Mouse (Mus musculus): Measurements from ENCODE around the gene Rsph14. TPM values are rescaled to one million over a fixed set of nuclear protein-coding genes. Genes with fewer than 3 reads are reported as not detected.

Gene Rsph14
- polyA plus RNA-seq (2017; shearing (Covaris generic)), result not detected

DNA sequence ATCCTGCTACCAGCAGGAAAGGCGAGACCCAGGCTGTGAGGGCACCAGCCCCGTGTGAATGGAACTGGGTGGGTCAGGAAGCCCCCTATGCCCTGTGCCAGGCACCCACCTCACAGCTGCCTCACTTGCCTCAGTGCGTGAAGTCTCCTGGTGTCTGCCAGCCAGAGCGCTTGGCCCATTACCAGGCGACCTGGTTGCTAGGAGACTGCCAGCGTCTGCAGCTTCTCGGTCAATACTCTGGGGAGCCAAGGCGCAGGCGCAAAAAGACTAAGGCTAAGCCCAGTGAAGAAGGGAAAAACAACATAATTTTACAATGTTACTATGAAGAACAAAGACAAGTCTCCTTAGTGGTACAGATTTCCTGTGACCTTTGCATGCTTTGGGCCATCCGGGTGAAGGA is at the start of gene Rsph14:
TSS of gene Rsph14 (minus strand) at position 192 of the 400 bp plus-strand sequence.

DNA sequence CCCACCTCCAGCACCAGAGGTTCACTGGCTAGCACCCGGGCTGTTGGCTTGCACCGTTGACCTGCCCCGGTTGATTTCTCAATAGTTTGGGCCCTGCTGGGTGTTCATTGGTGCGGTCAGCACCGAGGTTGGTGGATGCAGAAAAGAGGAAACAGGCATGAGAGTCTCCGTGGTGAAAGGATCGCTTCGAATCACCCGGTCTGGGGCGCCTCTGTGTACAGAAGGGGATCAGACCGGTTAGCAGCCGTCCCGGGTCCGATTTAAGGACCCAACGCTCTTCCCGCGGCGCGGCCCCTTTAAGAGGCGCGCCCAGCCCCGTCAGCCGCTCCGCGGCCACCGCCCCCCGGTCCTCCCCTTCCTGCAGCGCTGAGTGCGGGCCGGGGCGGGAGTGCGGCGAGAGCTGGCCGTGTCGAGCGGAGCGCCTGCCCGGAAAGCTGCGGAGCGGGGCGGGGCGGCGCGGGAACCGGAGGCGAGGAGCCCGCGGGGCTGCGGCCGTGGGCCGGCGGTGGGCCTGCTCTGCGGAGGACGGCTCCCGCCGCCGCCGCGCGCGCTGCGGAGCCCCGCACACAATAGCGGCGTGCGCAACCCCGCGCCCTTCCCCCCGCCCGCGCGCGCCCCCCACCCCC is 27.9 kb upstream of the Rsph14 start, which contains the start of gene Bcr:
TSS of gene Bcr (plus strand) at position 376 of the 626 bp plus-strand sequence.

GRCm38 (mm10) chr10:75036883-75037379 is 4.5 kb upstream of the Rsph14 start, which contains the start of gene Rab36:
Gene Rab36, plus strand, starts transcription at chr10:75037058.

DNA sequence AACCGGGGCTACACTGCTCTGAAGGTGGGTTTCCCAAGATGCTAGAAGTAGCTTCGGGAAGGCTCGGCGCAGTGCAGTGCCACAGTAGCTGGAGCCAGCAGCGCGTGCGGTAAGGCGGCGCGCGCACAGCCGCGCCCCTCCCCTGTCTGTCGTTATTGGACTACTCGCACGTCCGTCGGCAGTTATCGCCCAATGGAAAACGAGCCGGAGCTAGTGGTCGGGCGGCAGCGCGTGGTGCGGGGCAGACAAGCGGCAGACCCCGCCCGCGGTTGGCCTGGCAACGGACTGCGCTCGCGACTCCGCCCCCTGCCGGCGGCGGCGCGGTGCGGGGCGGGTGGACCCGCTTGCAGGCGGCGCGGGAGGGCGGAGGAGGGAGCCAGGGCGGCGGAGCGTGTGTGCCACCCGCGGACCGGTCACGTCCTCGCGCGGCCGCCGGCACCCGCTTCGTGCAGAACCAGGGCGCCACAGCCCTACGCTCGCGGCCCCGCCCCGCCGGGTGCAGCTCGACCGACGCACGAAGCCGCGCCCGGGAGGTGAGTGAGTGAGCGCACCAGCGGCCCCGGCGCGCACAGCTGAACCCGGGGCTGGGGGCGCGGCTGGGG is 65.4 kb downstream of the Rsph14 start, which contains the start of gene Gnaz:
TSS of gene Gnaz (plus strand) at position 328 of the 602 bp plus-strand sequence.

Other genes with a start within 250 kb of the Rsph14 start
- gene Gnaz, start 65.4 kb downstream of the Rsph14 start, polyA plus RNA-seq (2017; shearing (Covaris generic)), result not detected
- 1.6 TPM for gene Rab36, start 4.5 kb upstream of the Rsph14 start, polyA plus RNA-seq (2017; shearing (Covaris generic))
- gene Bcr, start 28.0 kb upstream of the Rsph14 start, polyA plus RNA-seq (2017; shearing (Covaris generic)), result 2.0 TPM
- gene Specc1l, start 179.5 kb upstream of the Rsph14 start, polyA plus RNA-seq (2017; shearing (Covaris generic)), result 23.5 TPM

Measured in activated CD4-positive, CD25-positive, alpha-beta regulatory T cell, adult 9 weeks (primary cell).